Mouse (Mus musculus): Measurements from ENCODE around the gene Olfr576.

Olfr576 gene

DNA sequence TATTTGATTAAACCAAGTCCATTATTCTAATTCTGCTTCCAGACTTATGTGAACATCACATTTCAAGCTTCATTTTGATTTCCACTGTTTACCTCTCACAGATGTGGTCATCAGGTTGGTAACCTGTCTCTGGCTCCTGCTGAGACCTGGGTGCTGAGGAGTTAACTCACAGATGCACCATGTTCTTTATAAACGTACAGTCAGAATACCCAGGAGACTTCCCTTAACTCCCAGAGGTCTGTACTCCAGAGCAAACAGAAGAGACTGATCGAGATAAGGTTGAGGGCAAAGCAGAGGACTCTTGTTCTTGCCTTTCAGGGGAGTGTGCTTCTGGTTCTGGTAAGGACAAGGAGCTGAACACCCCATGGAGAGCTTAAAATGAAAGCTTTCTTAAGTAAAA lies at the start of gene Olfr576:
Olfr576 (plus strand) TSS at position 301 of the 400 bp plus-strand sequence.
- DNase-seq = no peak

DNA sequence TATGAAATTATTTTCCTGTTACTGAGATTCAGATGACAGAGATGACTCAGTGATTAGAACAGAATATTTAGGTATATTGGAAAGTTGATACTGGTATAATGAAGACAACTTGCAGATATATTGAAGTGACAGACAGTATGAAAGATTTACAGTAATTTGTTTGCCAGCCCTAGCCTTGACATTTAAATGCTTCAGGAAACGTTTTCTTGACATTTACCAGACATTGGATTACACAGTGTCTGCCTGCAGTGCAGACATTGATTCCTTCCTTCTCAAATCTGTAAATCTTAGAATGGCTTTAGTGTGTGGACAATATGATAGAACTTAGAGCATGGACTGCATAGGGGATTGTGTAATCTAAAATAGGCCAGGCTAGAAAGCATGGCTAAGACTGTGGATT lies 47.2 kb upstream of the Olfr576 start:
- no peak for DNase-seq

DNA sequence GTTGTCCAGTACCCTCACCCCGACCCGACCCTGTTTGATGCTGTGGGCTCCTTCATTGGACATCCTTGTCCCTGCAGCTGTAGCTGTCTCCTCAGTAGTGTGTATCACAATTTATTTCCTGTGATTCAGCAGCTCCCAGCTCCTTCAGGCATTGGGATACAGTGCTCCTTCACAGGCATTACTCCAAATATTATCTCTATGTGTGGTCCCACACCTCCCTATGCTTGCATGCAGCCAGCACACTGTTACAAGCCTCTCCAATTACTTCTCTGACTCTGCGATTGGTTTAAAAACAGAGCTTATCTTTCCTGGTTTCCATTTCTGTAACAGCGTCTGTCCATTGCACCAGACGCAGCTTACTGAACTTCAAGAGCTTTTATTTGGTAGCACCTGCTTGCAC lies 46.1 kb upstream of the Olfr576 start:
- no peak for DNase-seq

DNA sequence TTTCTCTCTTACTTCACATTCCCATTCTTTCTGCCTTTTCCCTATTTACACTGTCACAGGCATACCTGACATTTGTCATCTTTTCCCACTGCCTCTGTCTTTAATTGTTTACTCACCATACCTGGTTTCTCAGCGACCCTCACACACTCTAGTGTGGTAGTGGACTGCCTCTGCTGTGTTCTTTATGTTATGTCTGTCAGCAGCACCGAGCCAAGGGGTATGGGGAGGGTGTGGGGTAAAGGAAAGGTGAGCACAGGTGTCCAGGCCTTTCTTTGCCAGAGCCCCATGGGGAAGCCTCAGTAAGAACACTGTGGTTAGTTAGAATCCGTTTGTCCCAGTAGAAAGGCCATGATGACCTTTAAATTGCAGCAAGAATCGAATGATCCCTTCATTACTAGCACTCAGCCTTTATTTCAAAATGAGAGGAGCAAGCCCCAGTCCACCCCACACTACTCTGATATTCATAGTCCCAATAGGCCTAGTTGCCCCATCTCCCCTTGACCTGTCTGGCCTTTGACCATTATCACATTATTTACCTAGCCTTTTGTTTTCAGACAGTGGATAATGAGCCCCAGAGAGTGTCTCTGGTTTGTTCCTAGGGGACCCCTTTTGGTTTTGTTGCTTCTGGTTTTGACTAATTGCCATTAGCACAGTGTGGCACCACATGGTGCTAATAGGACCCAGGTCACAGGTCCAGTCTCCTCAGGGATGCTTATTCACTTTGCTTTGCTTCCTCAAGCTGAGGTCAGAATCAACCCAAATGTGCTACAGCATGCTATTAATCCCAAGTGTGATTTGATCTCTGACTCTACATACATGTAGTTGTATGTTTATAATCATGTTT lies 45.2 kb upstream of the Olfr576 start, which contains the start of gene Olfr571:
Olfr571 (minus strand) TSS at position 505 of the 844 bp plus-strand sequence.
- no peak for DNase-seq

DNA sequence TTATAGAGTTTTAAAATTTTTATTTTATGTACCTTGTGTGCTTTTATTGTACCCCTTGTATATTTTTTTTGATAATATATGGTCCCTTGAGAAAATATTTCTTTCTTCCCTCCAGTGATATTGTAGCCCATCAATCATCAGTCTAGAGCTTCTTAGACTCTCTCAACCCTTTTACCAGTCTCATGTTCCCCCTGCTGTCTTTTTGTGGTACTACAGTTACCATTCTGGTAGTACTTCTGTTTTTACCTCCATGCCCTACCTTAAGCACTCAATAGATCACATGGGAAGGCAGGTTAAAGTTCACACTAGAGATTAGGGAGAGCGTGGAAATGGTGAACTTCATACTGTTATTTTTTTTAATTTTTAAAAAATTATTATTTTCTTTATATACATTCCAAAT lies 42.8 kb upstream of the Olfr576 start:
- DNase-seq = peak; percentile 67 to 69

DNA sequence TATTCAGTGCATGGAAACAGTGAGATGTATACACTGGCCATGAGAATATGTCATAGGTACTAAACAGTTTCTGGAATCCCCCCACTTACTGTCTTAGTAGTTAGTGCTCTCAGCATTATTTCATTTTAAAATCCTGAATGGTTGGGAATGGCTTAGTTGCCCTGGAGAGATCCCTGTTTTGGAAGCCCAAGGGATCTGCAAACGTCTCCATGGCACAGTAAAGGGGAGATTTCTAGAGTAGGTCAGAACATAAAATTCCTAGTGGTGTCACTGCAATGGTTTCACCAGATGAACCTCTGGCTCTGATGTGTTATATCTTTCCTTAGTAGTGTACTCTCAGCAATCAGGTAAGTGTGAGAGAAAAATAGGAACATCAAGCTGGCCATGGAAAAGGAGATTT lies 38.4 kb upstream of the Olfr576 start, which contains the start of gene Olfr572:
Olfr572 (plus strand) TSS at position 301 of the 400 bp plus-strand sequence.
- DNase-seq = no peak

DNA sequence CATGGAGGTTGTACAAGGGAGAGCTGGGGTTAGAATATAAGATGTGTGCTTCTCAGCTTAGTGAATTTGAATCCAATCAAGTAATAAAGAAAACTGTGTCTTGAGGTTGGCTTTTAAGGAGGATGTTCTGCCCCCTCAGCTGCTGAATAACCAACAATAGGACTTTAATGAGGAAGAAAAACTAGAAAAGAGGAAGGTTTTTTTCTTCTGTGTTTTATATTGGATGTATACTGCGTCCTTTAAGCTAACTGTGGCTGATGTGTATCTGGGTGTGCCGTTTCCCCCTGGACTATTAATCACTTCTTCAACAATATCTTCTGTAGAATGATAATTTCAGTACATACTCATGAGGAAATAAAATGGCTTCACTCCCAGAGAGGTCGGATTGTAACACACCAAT lies 35.4 kb upstream of the Olfr576 start:
- DNase-seq = no peak

DNA sequence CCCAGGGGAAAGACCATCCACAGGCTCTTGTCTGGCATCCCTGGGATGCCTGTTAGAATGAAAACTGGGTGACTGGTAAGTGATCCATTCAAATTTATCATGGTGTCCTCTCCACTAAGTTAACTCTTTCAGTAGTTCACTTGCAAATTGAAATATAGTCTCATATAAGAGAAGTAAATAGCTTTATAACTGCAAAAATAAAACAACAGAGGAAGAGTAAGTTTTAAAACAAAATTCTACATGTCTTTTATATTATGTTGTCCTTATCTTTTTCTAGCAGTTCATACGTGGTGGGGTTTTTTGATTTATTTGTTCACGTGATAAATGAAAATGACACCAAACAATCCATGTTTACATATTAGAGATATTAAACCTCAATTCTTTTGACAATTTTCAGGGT lies 20.0 kb upstream of the Olfr576 start, which contains the start of gene Olfr573-ps1:
Olfr573-ps1 (minus strand) TSS at position 101 of the 400 bp plus-strand sequence.
- no peak for DNase-seq

DNA sequence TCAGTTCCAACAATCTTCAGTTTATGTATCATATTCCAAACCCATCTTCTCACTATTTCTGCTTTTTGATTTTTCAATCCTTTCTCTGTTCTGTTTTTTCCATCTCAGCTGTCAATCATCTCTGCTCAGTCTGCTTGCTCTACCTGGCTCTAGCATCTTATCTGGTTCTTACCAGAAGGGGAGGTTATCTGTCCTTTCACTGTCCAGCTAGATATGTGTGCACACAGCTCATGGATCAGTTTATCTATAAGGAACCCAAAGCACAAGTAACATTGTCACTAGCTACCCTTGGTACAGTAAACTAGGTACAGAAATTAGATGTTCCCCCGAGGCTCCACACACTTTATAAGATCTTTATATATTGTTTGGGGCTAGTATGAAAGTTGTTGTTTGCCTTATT lies 19.0 kb upstream of the Olfr576 start:
- no peak for DNase-seq

DNA sequence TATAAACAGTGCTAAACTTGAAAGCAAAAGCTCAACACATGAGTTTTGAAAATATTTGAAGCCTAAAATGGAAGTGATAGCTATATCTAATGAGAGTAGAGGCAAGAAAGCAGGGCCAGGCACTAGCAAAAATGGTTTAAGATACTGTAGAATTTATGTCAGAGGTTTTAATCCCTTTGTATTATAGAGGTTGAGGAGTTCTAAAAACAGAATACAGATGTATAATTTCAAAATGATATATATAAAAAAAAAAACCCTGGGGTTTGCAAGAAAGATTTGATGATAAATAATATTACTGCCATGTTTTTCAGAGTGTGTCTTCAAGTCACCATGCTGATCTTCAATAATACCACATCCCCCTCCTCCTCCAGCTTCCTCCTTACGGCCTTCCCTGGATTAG lies 14.3 kb upstream of the Olfr576 start, which contains the start of gene Olfr574:
Olfr574 (plus strand) TSS at position 301 of the 400 bp plus-strand sequence.
- DNase-seq = no peak

DNA sequence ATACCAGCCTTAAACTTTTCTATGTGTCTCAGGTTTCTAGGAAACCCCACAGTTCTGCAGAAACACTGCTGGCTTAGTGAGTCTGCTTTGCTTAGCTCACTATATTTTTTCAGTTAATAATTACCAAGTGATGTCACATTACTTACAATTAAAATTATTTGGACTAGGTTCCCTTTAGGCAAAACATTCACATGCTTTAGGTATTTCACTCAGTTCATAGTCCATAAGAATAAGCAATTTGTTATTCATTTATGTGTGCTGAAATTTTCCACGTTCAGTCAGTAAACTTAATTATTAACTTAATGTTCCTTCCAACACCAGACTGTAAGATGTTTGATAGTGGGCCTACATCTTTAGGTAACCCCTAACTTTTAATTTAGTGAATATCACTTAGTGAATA lies 11.7 kb upstream of the Olfr576 start:
- DNase-seq = no peak

DNA sequence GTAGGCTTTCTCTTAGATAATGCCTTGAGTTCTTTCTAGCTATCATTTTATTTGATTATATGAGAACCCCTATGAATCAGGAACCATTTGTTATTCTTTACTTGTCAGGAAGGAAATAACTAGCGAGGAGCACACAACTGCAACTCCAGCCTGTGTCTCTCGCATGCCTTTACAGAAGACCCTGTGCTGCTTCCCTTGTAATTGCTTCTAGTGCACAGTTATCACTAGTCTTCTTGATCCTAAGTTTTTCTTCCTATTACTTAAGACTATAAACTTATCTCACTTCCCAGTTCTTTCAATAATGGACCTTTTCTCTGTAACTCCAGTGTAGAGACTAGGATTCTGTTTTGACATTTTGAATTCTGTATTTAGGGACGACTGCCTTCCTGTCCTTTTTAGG lies 4.3 kb upstream of the Olfr576 start:
- no peak for DNase-seq

DNA sequence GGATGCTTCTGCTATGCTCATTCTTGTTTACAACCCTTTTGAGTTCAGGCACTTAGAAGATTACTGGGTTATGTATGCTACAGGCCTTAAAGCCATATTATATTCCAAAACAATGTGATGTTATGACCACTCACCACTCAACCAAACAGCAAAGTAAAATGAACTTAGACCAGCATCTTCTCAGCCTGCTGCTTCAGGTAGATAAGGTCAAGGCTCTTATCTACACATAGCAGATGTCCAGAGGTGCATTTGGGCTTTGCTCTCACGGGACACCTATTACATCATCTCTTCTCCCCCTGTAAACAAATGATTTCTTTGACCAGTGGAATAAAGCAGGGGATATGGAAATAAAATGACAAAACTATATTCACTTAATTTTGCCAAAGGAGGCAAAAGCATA lies 3.9 kb upstream of the Olfr576 start, which contains the start of gene Olfr575:
Olfr575 (minus strand) TSS at position 183 of the 400 bp plus-strand sequence.
- no peak for DNase-seq

DNA sequence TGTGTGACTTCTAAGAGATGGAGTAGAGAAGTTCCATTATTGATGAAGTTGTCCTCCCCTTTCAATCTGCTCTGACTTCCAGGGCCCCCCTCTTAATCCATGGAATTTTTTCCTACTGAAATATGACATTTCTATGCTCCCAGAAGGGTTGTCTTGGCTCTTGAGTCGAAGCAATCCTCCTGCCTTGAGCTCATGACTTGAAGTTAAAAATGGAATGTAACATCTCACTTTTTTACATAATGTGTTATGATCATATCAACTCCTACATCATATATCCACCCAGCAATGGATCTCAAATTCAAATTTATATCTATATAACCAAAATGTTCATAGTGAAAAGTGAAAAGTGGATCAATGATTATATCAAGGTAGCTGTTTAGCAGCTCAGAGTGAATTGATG lies 11.9 kb downstream of the Olfr576 start:
- no peak for DNase-seq

DNA sequence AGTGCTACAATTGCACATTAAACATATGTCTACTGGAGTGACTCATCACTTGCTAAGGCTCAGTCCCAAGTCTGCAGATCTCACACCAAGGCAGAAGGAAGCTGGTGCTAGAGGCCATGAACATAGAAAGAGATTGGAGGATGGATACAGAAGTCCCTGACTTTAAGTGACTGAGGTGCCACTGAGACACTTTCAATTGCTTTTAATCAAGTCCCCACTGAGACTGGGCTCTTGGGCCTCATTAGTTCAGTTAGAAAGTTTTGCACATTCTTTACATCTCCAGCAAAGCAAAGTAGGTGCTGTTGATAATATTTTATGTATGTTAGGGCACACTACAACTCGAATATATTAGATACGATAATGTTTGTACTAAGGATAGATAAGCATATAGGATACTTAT lies 13.4 kb downstream of the Olfr576 start, which contains the start of gene Olfr577:
Olfr577 (minus strand) TSS at position 101 of the 400 bp plus-strand sequence.
- no peak for DNase-seq

DNA sequence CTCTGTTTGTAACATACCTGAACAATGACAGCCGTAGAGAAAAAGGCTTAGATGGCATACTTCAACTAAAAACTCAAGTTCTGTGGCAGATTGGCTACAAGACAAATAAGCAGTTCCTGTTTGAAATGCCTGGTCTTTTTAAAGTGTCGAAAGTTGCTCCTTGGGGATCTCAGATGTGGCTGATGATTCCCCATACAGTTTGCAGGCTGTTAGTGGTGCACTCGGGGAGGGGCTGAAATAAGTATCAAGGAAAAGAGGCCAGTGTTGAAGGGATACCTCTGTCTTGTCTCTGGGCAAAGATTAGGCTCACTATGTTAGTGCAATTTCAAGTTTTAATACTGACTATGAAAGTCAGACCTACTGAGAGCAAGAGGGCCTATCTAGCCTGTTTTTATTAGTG lies 26.8 kb downstream of the Olfr576 start, which contains the start of gene Olfr578:
Olfr578 (minus strand) TSS at position 101 of the 400 bp plus-strand sequence.
- no peak for DNase-seq

Measured in cerebellum, postnatal 14 days (tissue).